ENCODE assay signal across 30 mouse cellular contexts in genomic region chr9:45599377-45599776, GRCm38 (mm10).
A peak's percentile ranks its signal among the peaks of the same experiment; 100 is the strongest.
DNase-seq lines count a peak whose midpoint lies in the region; ATAC-seq and TF ChIP-seq lines count a peak whose summit lies in the region.
"Had no signal": no experiment of that assay in that cellular context is flagged by ENCODE, and none has a peak within 500 bp of the region (broad histone marks: within the 10 kb centered on the region; RNA-seq: fewer than 3 reads in every experiment).

No protein-coding gene starts in this region.

- H3K36me3 ChIP-seq in neural tube, embryonic 15.5 days = no peaks in the 10 kb centered on the region
- H3K36me3 ChIP-seq: embryonic facial prominence, embryonic 12.5 days; forebrain, embryonic 10.5 days; heart, embryonic 10.5 days; heart, embryonic 15.5 days; kidney, embryonic 15.5 days; liver, embryonic 12.5 days had no signal

- H3K4me1 ChIP-seq in neural tube, embryonic 15.5 days = peaks cover 11% of the 10 kb centered on the region
- H3K4me1 ChIP-seq: embryonic facial prominence, embryonic 12.5 days; forebrain, embryonic 10.5 days; heart, embryonic 10.5 days; heart, embryonic 15.5 days; kidney, embryonic 15.5 days; liver, embryonic 12.5 days had no signal

- WGBS in neural tube, embryonic 15.5 days = 47% methylated on average over 4 of the region's 4 CpGs

- H3K9me3 ChIP-seq in neural tube, embryonic 15.5 days (replicated peaks) = no peaks in the 10 kb centered on the region
- H3K9me3 ChIP-seq: embryonic facial prominence, embryonic 12.5 days; forebrain, embryonic 10.5 days; heart, embryonic 10.5 days; heart, embryonic 15.5 days; kidney, embryonic 15.5 days; liver, embryonic 12.5 days had no signal

- H3K27ac ChIP-seq in left cerebral cortex, adult 2 months = 0 out of 2 replicates have a peak overlapping the region, but pooled peaks have one; percentile 40
- H3K27ac ChIP-seq in neural tube, embryonic 15.5 days (replicated peaks) = peak overlapping the region; percentile 41; the same call in 1 of the 2 replicates
- H3K27ac ChIP-seq: embryonic facial prominence, embryonic 12.5 days; forebrain, embryonic 10.5 days; heart, embryonic 10.5 days; heart, embryonic 15.5 days; kidney, embryonic 15.5 days; liver, embryonic 12.5 days; stomach, postnatal 0 days had no signal

- peak; percentile 60 to 74 for DNase-seq in cerebellum, postnatal 25 days
- no peak for DNase-seq in cerebellum, adult 8-10 months
- no peak for DNase-seq in left cerebral cortex, adult 2 months (ENCODE audit: extremely low spot score in 1 of 2, low spot score in 2 of 2)
- DNase-seq in left cerebral cortex, adult 8-10 months (ENCODE audit: low spot score in 2 of 2) = no peak
- no peak for DNase-seq in neural tube, embryonic 10.5 days (ENCODE audit: extremely low spot score, low spot score)
- DNase-seq in gastrocnemius, postnatal 14 days = no peak
- DNase-seq: adrenal gland, adult 2 months; adrenal gland, postnatal 36 days; B cell, adult 2 months; gastrocnemius, postnatal 25 days; heart, adult 11 months; kidney, adult 18-20 months; kidney, postnatal 25 days; liver, postnatal 0 days; lung, postnatal 36 days; midbrain, embryonic 14.5 days; right cerebral cortex, postnatal 4 days; thymus, adult 18-20 months; thymus, postnatal 25 days had no signal

- H3K4me2 ChIP-seq in neural tube, embryonic 15.5 days = no peak overlapping the region
- H3K4me2 ChIP-seq: embryonic facial prominence, embryonic 12.5 days; heart, embryonic 15.5 days; kidney, embryonic 15.5 days; liver, embryonic 12.5 days had no signal

- intact Hi-C loops in left cerebral cortex, adult 2 months (cut with DNase I) = no loop called here
- intact Hi-C loops in gastrocnemius, postnatal 14 days (cut with DNase I; ENCODE audit: low total_unique reads) = no loop called here

- no peak overlapping the region for H3K4me3 ChIP-seq in left cerebral cortex, adult 2 months
- H3K4me3 ChIP-seq in neural tube, embryonic 15.5 days (replicated peaks) = no peak overlapping the region
- H3K4me3 ChIP-seq: embryonic facial prominence, embryonic 12.5 days; forebrain, embryonic 10.5 days; heart, embryonic 10.5 days; heart, embryonic 15.5 days; kidney, embryonic 15.5 days; liver, embryonic 12.5 days had no signal

- no peak for ATAC-seq in neural tube, embryonic 15.5 days (ENCODE audit: low FRiP score)
- ATAC-seq: activated CD4-positive, CD25-positive, alpha-beta regulatory T cell, adult 4 months; forebrain, embryonic 16.5 days; hindbrain, embryonic 16.5 days; liver, embryonic 12.5 days; liver, postnatal 0 days had no signal

- H3K9ac ChIP-seq in neural tube, embryonic 15.5 days (replicated peaks) = no peak overlapping the region
- H3K9ac ChIP-seq: embryonic facial prominence, embryonic 12.5 days; heart, embryonic 15.5 days; kidney, embryonic 15.5 days; liver, embryonic 12.5 days; liver, postnatal 0 days had no signal

- no peak for TF ChIP-seq CTCF in left cerebral cortex, adult 2 months (IDR thresholded peaks at IDR 0.05)

- H3K27me3 ChIP-seq in neural tube, embryonic 15.5 days (replicated peaks) = no peaks in the 10 kb centered on the region
- H3K27me3 ChIP-seq: embryonic facial prominence, embryonic 12.5 days; kidney, embryonic 15.5 days; liver, embryonic 12.5 days had no signal

Comparison
In these comparisons a context has a peak if more than half of its experiments do, and no peak if none do; other contexts are left out.
1. DNase-seq: peak in cerebellum, postnatal 25 days (2 of 2); none in cerebellum, adult 8-10 months (single experiment), left cerebral cortex, adult 2 months (0 of 2), left cerebral cortex, adult 8-10 months (0 of 2), neural tube, embryonic 10.5 days (single experiment) and gastrocnemius, postnatal 14 days (single experiment).